Mouse (Mus musculus): ENCODE data around the gene Gpr160.

The Gpr160 gene

DNA sequence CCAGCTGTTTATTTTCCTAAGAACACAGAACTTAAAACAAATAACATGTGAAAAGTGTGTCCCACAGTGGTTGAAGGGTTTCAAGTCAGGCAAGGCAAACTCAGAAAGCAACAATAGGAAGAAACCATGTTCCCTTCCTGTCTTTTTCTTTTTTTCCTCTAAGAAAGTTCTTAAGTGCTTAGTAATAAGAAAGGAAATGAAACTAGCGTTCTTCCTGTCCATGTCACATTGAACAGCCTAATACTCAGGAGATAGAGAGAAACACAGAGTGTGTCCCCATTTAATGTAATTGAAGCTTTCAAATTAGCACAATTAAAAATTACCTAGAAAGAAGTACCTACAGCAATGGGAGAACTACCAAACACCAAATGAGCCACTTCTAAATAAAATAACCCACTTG lies 48.9 kb downstream of the Gpr160 start:
- DNase-seq: no peak

DNA sequence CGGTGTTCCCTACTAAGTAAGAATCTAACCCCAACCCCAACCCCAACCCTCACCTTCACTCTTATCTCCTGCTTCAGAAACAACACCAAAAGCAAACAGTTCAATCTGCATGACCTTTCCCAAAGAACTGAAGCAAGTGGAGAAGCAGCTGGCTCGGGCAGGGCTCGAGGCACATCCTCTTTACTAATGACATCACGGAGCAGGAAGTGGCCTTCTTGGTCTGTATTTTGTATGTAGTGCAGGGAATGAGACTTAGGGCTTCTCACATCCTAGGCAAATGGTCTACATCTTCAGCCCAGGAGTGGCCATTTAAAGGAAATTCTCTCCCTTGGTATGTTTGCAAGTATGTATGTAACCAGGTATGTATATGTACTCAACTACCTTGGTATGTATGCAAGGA lies 61.4 kb downstream of the Gpr160 start:
- no peak for DNase-seq

DNA sequence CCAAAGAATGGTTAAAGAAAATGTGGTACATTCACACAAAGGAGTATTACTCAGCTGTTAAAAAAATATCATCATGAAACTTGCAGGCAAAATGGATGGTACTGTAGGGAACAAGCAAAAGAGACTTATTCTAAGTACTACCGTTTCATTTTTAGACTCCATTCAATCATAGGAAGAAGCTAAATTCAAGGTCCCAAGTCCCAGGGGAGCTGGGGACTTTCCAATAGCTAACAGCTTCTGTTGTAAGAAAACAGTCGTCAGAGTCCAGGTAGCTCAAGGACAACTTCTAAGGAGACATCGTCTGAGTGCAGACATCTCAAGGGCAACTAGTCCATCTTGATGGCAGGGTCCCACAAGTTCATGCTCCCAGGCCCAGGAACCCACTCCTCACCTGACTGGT lies 71.9 kb downstream of the Gpr160 start:
- no peak for DNase-seq

DNA sequence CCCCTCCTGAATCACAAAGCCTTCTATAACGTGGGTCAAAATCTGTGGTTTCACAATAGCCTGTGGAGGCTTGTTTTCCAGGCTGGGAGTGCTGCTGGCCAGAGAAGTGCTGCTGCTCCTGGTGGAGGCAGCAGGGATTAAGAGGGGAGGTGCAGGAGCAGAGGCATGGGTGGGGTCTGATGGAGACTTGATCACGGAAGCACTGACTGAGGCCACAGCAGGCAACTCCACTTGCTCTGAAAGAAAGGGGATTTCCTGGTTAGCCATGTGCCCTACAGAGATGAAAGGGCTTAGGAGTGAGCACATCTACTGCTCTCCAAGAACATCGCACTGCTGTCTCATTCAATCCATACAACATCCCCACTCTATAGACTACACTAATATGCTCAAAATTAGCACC lies 74.1 kb downstream of the Gpr160 start:
- no peak for DNase-seq

DNA sequence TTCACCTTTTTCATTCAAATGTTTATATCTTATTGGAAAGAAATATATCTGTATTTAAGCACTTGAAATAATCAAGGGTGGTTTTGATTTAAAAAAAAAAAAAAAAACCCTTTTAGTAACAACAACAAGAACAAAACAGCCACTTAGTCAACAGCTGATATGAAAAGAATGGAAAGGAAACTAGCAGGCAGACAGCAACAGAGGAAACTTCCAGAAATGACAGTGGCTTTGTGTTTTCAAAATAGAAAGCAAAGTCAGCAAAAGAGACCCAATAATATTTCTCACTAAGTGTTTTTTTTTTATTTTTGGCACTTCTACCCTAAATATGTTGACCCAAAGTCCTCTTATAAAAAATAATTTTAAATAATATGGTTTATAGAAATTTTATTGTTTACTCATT lies 78.6 kb downstream of the Gpr160 start:
- no peak for DNase-seq

Data from kidney, adult 11 months (tissue).